Comparison of ENCODE assay signal across 11 mouse cellular contexts in genomic region chr7:101341405-101341804, GRCm38 (mm10). TPM values are rescaled to one million over a fixed set of nuclear protein-coding genes. Genes with fewer than 3 reads are reported as not detected.
DNase-seq lines count a peak whose midpoint lies in the region; ATAC-seq and TF ChIP-seq lines count a peak whose summit lies in the region.
"Had no signal": no experiment of that assay in that cellular context is flagged by ENCODE, and none has a peak within 500 bp of the region (broad histone marks: within the 10 kb centered on the region; RNA-seq: fewer than 3 reads in every experiment).

No protein-coding gene starts in this region.

- peak; percentile 12 for DNase-seq in cerebellum, adult 9-11 months
- no peak for DNase-seq in cerebellum, adult 2 months
- DNase-seq in lung, postnatal 14 days = no peak
- peak; percentile 17 for DNase-seq in liver, postnatal 0 days
- DNase-seq in thymus, postnatal 4 days = peak; percentile 49
- DNase-seq in testis, postnatal 10 days (ENCODE audit: low spot score) = no peak
- DNase-seq in c-Kit-positive CD71-positive TER-119-positive erythroid progenitor cells, embryonic 14.5 days (ENCODE audit: low spot score) = no peak
- DNase-seq: cerebellum, adult 11-12 months; kidney, adult 9 months had no signal

- peaks cover 45% of the 10 kb centered on the region for H3K4me1 ChIP-seq in cerebellum, adult 2 months (ENCODE audit: control insufficient read depth, insufficient read depth, low read length)
- peaks cover 20% of the 10 kb centered on the region for H3K4me1 ChIP-seq in lung, embryonic 15.5 days
- H3K4me1 ChIP-seq in liver, postnatal 0 days (ENCODE audit: insufficient read depth) = peaks cover 45% of the 10 kb centered on the region
- H3K4me1 ChIP-seq: hindbrain, embryonic 13.5 days had no signal

- no peak for TF ChIP-seq POLR2A in cerebellum, adult 2 months (IDR thresholded peaks at IDR 0.05; ENCODE audit: borderline replicate concordance, insufficient read depth, low read length)

- H3K27me3 ChIP-seq in cerebellum, adult 2 months (ENCODE audit: control insufficient read depth, insufficient read depth, low read length) = no peaks in the 10 kb centered on the region
- H3K27me3 ChIP-seq in lung, embryonic 15.5 days = no peaks in the 10 kb centered on the region
- no peaks in the 10 kb centered on the region for H3K27me3 ChIP-seq in liver, postnatal 0 days (ENCODE audit: insufficient read depth, low read length)

- TF ChIP-seq CTCF in cerebellum, adult 2 months (IDR thresholded peaks at IDR 0.05; ENCODE audit: borderline replicate concordance, insufficient read depth, low read depth, low read length) = no peak
- TF ChIP-seq CTCF in liver, postnatal 0 days (IDR thresholded peaks at IDR 0.05; ENCODE audit: low read depth) = no peak

- no peak overlapping the region for H3K9ac ChIP-seq in lung, embryonic 15.5 days
- H3K9ac ChIP-seq in liver, postnatal 0 days (replicated peaks) = 0 out of 2 replicates have a peak overlapping the region, but pooled peaks have one; percentile 38
- H3K9ac ChIP-seq: hindbrain, embryonic 13.5 days had no signal

- H3K9me3 ChIP-seq in lung, embryonic 15.5 days = no peaks in the 10 kb centered on the region
- no peaks in the 10 kb centered on the region for H3K9me3 ChIP-seq in liver, postnatal 0 days (ENCODE audit: low read length)
- H3K9me3 ChIP-seq: hindbrain, embryonic 13.5 days had no signal

- 0 out of 2 replicates have a peak, but pooled peaks cover 3% of the 10 kb centered on the region for H3K36me3 ChIP-seq in lung, embryonic 15.5 days
- peaks cover 46% of the 10 kb centered on the region for H3K36me3 ChIP-seq in liver, postnatal 0 days (replicated peaks; ENCODE audit: insufficient read depth, low read length)
- H3K36me3 ChIP-seq: hindbrain, embryonic 13.5 days had no signal

- H3K4me3 ChIP-seq in cerebellum, adult 2 months (replicated peaks; ENCODE audit: insufficient read depth, low read depth, low read length) = no peak overlapping the region
- H3K4me3 ChIP-seq in lung, embryonic 15.5 days = no peak overlapping the region
- no peak overlapping the region for H3K4me3 ChIP-seq in liver, postnatal 0 days (ENCODE audit: low read depth, low read length)
- H3K4me3 ChIP-seq: hindbrain, embryonic 13.5 days had no signal

- peak; percentile 50; the same call in 1 of the 2 replicates for ATAC-seq in lung, embryonic 15.5 days (ENCODE audit: borderline replicate concordance, extremely low read depth, low FRiP score, low TSS enrichment)
- no peak for ATAC-seq in liver, postnatal 0 days

- H3K4me2 ChIP-seq in lung, embryonic 15.5 days = no peak overlapping the region
- H3K4me2 ChIP-seq in liver, postnatal 0 days (ENCODE audit: low read depth, low read length) = no peak overlapping the region
- H3K4me2 ChIP-seq: hindbrain, embryonic 13.5 days had no signal

- no peak overlapping the region for H3K27ac ChIP-seq in cerebellum, adult 2 months (ENCODE audit: insufficient read depth, low read length)
- no peak overlapping the region for H3K27ac ChIP-seq in lung, embryonic 15.5 days
- H3K27ac ChIP-seq in liver, postnatal 0 days (ENCODE audit: low read depth) = peak overlapping the region; percentile 60
- H3K27ac ChIP-seq: hindbrain, embryonic 13.5 days had no signal

- 56% methylated on average over 6 of the region's 6 CpGs for WGBS in cerebellum, adult 2 months
- WGBS in lung, embryonic 15.5 days = 36% methylated on average over 6 of the region's 6 CpGs
- WGBS in liver, postnatal 0 days (ENCODE audit: insufficient replicate concordance) = 27% methylated on average over 6 of the region's 6 CpGs

- no peak for TF ChIP-seq EP300 in liver, postnatal 0 days (IDR thresholded peaks at IDR 0.05; ENCODE audit: low read depth)

RNA-seq across cellular contexts. Expression of gene Arap1, which starts 6.5 kb away (rescaled TPM):
- polyA plus RNA-seq in cerebellum, adult 2 months (2012; rRNA removed) = 41.8 and 44.8 TPM in 2 replicates
- 105 and 109 TPM in 2 replicates for polyA plus RNA-seq in lung, embryonic 15.5 days (2015; fragmentation: Nextera tagmentation; extraction: Ambion mirVana)
- polyA plus RNA-seq in liver, postnatal 0 days (2015; fragmentation: Nextera tagmentation; extraction: Ambion mirVana) = 16.0 and 18.1 TPM in 2 replicates

RNA-seq across cellular contexts. Expression of gene Stard10, which starts 24.5 kb away (rescaled TPM):
- polyA plus RNA-seq in cerebellum, adult 2 months (2012; rRNA removed) = 119 and 123 TPM in 2 replicates
- polyA plus RNA-seq in lung, embryonic 15.5 days (2015; fragmentation: Nextera tagmentation; extraction: Ambion mirVana) = 41.2 and 45.9 TPM in 2 replicates
- 361 and 384 TPM in 2 replicates for polyA plus RNA-seq in liver, postnatal 0 days (2015; fragmentation: Nextera tagmentation; extraction: Ambion mirVana)

RNA-seq across cellular contexts. Expression of gene Atg16l2, which starts 39.4 kb away (rescaled TPM):
- polyA plus RNA-seq in cerebellum, adult 2 months (2012; rRNA removed) = 60.5 and 62.6 TPM in 2 replicates
- 16.2 and 18.3 TPM in 2 replicates for polyA plus RNA-seq in lung, embryonic 15.5 days (2015; fragmentation: Nextera tagmentation; extraction: Ambion mirVana)
- 4.9 and 5.3 TPM in 2 replicates for polyA plus RNA-seq in liver, postnatal 0 days (2015; fragmentation: Nextera tagmentation; extraction: Ambion mirVana)

Comparison
In these comparisons a context has a peak if more than half of its experiments do, and no peak if none do; other contexts are left out.
1. DNase-seq: peak in cerebellum, adult 9-11 months (single experiment), liver, postnatal 0 days (single experiment) and thymus, postnatal 4 days (single experiment); none in cerebellum, adult 2 months (0 of 2), lung, postnatal 14 days (single experiment), testis, postnatal 10 days (single experiment) and c-Kit-positive CD71-positive TER-119-positive erythroid progenitor cells, embryonic 14.5 days (single experiment).